Mouse (Mus musculus): ENCODE data around the gene Pnpla3. TPM values are rescaled to one million over a fixed set of nuclear protein-coding genes. Genes with fewer than 3 reads are reported as not detected.

The Pnpla3 gene
- 1.1 TPM for polyA plus RNA-seq (2017; shearing (Covaris generic))

GRCm38 (mm10) chr15:84167600-84167999, at the start of gene Pnpla3:
Gene Pnpla3 (plus strand): TSS chr15:84167837.

GRCm38 (mm10) chr15:84123075-84123474, 44.6 kb upstream of the Pnpla3 start, which contains the start of gene Pnpla5:
Gene Pnpla5 (minus strand): TSS chr15:84123175.

GRCm38 (mm10) chr15:84192058-84192791, 24.6 kb downstream of the Pnpla3 start, which contains the start of gene Samm50:
Gene Samm50 (plus strand): TSS chr15:84192241.

GRCm38 (mm10) chr15:84231721-84232561, 64.3 kb downstream of the Pnpla3 start, which contains the start of gene Parvb:
Gene Parvb (plus strand): TSS chr15:84232043.

Other genes with a start within 250 kb of the Pnpla3 start
- gene Efcab6, start 102.5 kb upstream of the Pnpla3 start, polyA plus RNA-seq (2017; shearing (Covaris generic)) = not detected
- gene Sult4a1, start 62.1 kb upstream of the Pnpla3 start, polyA plus RNA-seq (2017; shearing (Covaris generic)) = 0.15 TPM
- not detected for gene Pnpla5, start 44.7 kb upstream of the Pnpla3 start, polyA plus RNA-seq (2017; shearing (Covaris generic))
- 121 TPM for gene Samm50, start 24.4 kb downstream of the Pnpla3 start, polyA plus RNA-seq (2017; shearing (Covaris generic))
- gene Parvb, start 64.2 kb downstream of the Pnpla3 start, polyA plus RNA-seq (2017; shearing (Covaris generic)) = 0.71 TPM
- 165 TPM for gene Parvg, start 156.2 kb downstream of the Pnpla3 start, polyA plus RNA-seq (2017; shearing (Covaris generic))